Mouse (Mus musculus) lung, postnatal 0 days (tissue): ENCODE data around the gene Akt1.

ENCODE experiments used
- CTCF ChIP-seq: IDR thresholded peaks from 2 replicates; pipeline ENCODE4 v1.5.1; 2016; ENCODE audit warnings: antibody characterized with exemption, mild to moderate bottlenecking
- EP300 ChIP-seq: IDR thresholded peaks from 2 replicates; pipeline ENCODE4 v1.6.1; 2016; ENCODE audit warnings: antibody characterized with exemption, mild to moderate bottlenecking, control low read depth

DNA sequence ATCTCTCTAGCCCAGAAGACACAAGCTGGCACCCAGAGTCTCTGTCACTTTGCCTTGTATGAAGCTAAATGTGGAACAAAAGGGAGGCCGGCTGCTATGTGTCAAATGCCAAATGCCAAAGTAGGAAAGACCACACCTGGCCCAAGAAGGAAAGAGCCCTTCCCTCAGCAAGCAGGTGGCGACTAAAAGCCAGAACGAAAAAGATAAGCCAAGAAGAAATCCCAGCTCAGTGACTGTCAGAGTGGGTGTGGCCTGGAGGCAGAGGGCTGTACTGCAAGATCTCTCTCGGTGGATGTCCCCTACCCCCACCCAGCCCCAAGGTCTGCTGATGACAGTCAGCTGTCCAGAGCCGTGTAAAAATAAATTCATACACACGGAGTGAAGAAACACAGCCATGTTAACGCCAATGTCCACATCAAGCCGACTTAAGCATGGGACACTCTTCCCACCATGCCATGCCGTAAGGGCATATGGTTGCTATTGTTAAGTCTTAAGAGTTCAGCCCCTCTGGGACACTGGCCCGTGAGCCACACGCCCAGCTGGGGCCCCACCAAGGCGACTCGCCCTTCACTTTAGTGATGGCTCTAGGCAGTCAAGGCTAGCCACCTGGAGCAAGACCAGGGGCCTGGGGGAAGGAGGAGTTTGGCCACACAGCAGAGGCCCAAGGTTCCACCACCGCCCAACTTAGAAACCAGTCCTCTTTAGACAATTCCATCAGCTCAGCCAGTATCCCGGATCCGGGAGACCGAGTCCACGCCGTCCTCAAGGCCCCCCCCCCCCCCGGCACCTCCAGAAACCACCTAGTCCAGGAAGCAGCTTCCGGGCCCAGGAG lies 1.7 kb downstream of the Akt1 start:
- TF ChIP-seq CTCF (peak; percentile 42), EP300 (no peak)
